Mouse (Mus musculus): Measurements from ENCODE around the gene Klhl30. TPM values are rescaled to one million over a fixed set of nuclear protein-coding genes. Genes with fewer than 3 reads are reported as not detected.

Gene Klhl30
- total and polyA plus RNA-seq, 3 experiments = 0.32 to 0.47 (median 0.34) TPM

DNA sequence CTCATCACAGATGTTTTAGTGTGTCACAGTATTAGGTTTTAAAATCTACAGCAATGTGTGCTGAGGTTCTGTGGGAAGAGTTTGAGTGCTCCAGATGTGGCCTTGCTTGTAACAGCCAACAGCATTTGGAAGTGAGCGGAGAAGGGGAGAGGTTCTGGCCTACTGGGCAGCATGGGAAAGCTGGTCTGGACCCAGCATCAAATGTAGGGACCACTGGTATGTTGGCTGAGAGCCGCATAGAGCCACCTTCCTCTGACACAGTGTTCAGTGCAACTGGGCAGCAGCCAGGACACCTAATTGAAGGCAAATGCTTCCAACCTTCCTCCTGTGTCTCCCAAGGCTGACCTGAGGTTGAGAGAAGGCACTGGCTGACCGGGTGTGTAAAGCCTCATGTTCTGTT is 48.8 kb upstream of the Klhl30 start:
- Histone ChIP-seq H3K4me2 (ENCODE audit: insufficient read depth, low read depth, poor library complexity, severe bottlenecking) (no peak overlapping the region), H3K9me3 (replicated peaks; ENCODE audit: low read length) (no peaks in the 10 kb centered on the region), H3K27me3 (replicated peaks) (no peaks in the 10 kb centered on the region), H3K4me1 (ENCODE audit: control insufficient read depth in 1 of 2, insufficient read depth in 2 of 2) (peaks cover 5 to 34% of the 10 kb centered on the region in 2 experiments), H3K79me2 (replicated peaks; ENCODE audit: control insufficient read depth, extremely low read depth, insufficient read depth, poor library complexity, severe bottlenecking) (peaks cover 5% of the 10 kb centered on the region; the same call in 1 of the 2 replicates), H3K4me3 (replicated peaks in 1 of 3; ENCODE audit: low read depth in 2 of 3, low read length in 2 of 3, poor library complexity in 1 of 3) (no peak overlapping the region), H3K36me3 (replicated peaks in 1 of 2; ENCODE audit: control insufficient read depth in 1 of 2, insufficient read depth in 1 of 2, low read length in 1 of 2) (peaks cover 46 to 61% of the 10 kb centered on the region in 2 experiments), H3K9ac (ENCODE audit: insufficient read depth, low read depth) (no peak overlapping the region), H3K27ac (ENCODE audit: insufficient read depth, low read depth) (no peak overlapping the region)
- no peak for DNase-seq (ENCODE audit: extremely low read depth)
- TF ChIP-seq TBP (conservative IDR thresholded peaks at IDR 0.05; ENCODE audit: low read depth, low read length) (no peak), ZC3H11A (IDR thresholded peaks at IDR 0.05; ENCODE audit: low read depth, low read length) (no peak), EP300 (IDR thresholded peaks at IDR 0.05; ENCODE audit: low read length) (no peak), KAT2A (IDR thresholded peaks at IDR 0.05; ENCODE audit: insufficient replicate concordance, low read length) (no peak), POLR2AphosphoS2 (IDR thresholded peaks at IDR 0.05; ENCODE audit: low read depth, low read length) (no peak), POLR2A (IDR thresholded peaks at IDR 0.05; ENCODE audit: low read depth, low read length) (no peak), USF1 (IDR thresholded peaks at IDR 0.05; ENCODE audit: low read depth, low read length) (no peak), NRF1 (IDR thresholded peaks at IDR 0.05; ENCODE audit: low read depth, low read length) (no peak), JUND (conservative IDR thresholded peaks at IDR 0.05; ENCODE audit: low read depth, low read length) (no peak), RAD21 (IDR thresholded peaks at IDR 0.05; ENCODE audit: low read depth, low read length) (no peak), CHD2 (IDR thresholded peaks at IDR 0.05; ENCODE audit: low read length) (no peak), MEF2A (IDR thresholded peaks at IDR 0.05; ENCODE audit: borderline replicate concordance, low read depth, low read length) (no peak)
- dilution Hi-C loops (cut with MboI; ENCODE audit: extremely low pct_ligation_motif_present, extremely low pct_unique_long_range_greater_than_20kb, low sequenced_read_pairs) (no loop called here), in situ Hi-C loops (cut with MboI; ENCODE audit: low pct_ligation_motif_present, low pct_unique_long_range_greater_than_20kb, low sequenced_read_pairs) (no loop called here)

DNA sequence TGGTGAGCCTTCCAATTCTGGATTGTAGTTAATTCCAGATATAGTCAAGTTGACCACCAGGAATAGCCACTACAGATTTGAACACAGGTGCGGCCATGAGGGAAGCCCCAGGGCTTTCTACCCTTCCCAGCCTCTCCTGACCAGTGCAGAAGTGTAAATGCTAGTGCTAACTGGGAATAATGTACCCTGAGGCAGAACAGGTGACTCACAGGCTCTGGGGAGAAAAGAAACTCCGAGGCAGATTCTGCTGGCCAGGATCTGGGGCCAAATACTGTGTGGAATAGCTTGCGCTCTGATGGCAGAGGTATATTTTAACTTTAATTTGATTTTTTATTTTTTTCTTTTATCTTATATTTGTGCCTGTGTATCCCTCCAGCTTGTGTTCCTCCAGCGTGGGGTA is 46.2 kb upstream of the Klhl30 start:
- Histone ChIP-seq H3K79me2 (replicated peaks; ENCODE audit: control insufficient read depth, extremely low read depth, insufficient read depth, poor library complexity, severe bottlenecking) (0 out of 2 replicates have a peak, but pooled peaks cover 5% of the 10 kb centered on the region), H3K36me3 (replicated peaks in 1 of 2; ENCODE audit: control insufficient read depth in 1 of 2, insufficient read depth in 1 of 2, low read length in 1 of 2) (peaks cover 69 to 85% of the 10 kb centered on the region in 2 experiments), H3K9ac (ENCODE audit: insufficient read depth, low read depth) (no peak overlapping the region), H3K4me2 (ENCODE audit: insufficient read depth, low read depth, poor library complexity, severe bottlenecking) (no peak overlapping the region), H3K27ac (ENCODE audit: insufficient read depth, low read depth) (no peak overlapping the region), H3K27me3 (replicated peaks) (no peaks in the 10 kb centered on the region), H3K9me3 (replicated peaks; ENCODE audit: low read length) (no peaks in the 10 kb centered on the region), H3K4me1 (ENCODE audit: control insufficient read depth in 1 of 2, insufficient read depth in 2 of 2) (peaks cover 5 to 28% of the 10 kb centered on the region in 2 experiments), H3K4me3 (replicated peaks in 1 of 3; ENCODE audit: low read depth in 2 of 3, low read length in 2 of 3, poor library complexity in 1 of 3) (no peak overlapping the region)
- no peak for DNase-seq (ENCODE audit: extremely low read depth)
- TF ChIP-seq CHD1 (IDR thresholded peaks at IDR 0.05; ENCODE audit: low read depth, low read length) (no peak), JUN (IDR thresholded peaks at IDR 0.05; ENCODE audit: insufficient read depth, low read depth, low read length) (no peak), EP300 (IDR thresholded peaks at IDR 0.05; ENCODE audit: low read length) (no peak), MEF2A (IDR thresholded peaks at IDR 0.05; ENCODE audit: borderline replicate concordance, low read depth, low read length) (no peak), SIN3A (IDR thresholded peaks at IDR 0.05; ENCODE audit: low read length) (no peak), MXI1 (IDR thresholded peaks at IDR 0.05; ENCODE audit: low read depth, low read length) (no peak), NELFE (IDR thresholded peaks at IDR 0.05; ENCODE audit: low read depth, low read length) (no peak), USF2 (conservative IDR thresholded peaks at IDR 0.05; ENCODE audit: low read depth, low read length) (no peak), CTCF (conservative IDR thresholded peaks at IDR 0.05 in 1 of 2, IDR thresholded peaks at IDR 0.05 in 1 of 2; ENCODE audit: low read depth in 2 of 2, low read length in 2 of 2) (no peak), CHD2 (IDR thresholded peaks at IDR 0.05; ENCODE audit: low read length) (no peak), IRF4 (IDR thresholded peaks at IDR 0.05; ENCODE audit: low read depth, low read length) (no peak)
- in situ Hi-C loops (cut with MboI; ENCODE audit: low pct_ligation_motif_present, low pct_unique_long_range_greater_than_20kb, low sequenced_read_pairs) = no loop called here
- dilution Hi-C loops (cut with MboI; ENCODE audit: extremely low pct_ligation_motif_present, extremely low pct_unique_long_range_greater_than_20kb, low sequenced_read_pairs) = no loop called here

Measured in CH12.LX (cell line).